Mouse (Mus musculus) hindbrain, embryonic 13.5 days (tissue): ENCODE measurements around the gene Disc1. TPM values are rescaled to one million over a fixed set of nuclear protein-coding genes. Genes with fewer than 3 reads are reported as not detected.

ENCODE experiments used
- ATAC-seq: fragments of 200-750 bp; cut with Nextera tagmentation; 2 replicates; pipeline ENCODE4 v1.8.0; 2017; ENCODE audit warnings: moderate TSS enrichment; ENCODE audit not compliant: low FRiP score
- H3K27ac ChIP-seq: fragments of 300-500 bp; sonication (generic); 2 replicates; pipeline ENCODE4 v1.5.1; 2015; ENCODE audit warnings: inconsistent platforms, mild to moderate bottlenecking, moderate library complexity
- H3K27me3 ChIP-seq: fragments of 300-500 bp; sonication (generic); 2 replicates; pipeline ENCODE4 v1.6.1; 2015; ENCODE audit warnings: mild to moderate bottlenecking, inconsistent platforms
- H3K36me3 ChIP-seq: fragments of 300-500 bp; sonication (generic); 2 replicates; pipeline ENCODE4 v1.6.1; 2015; ENCODE audit warnings: mild to moderate bottlenecking, inconsistent platforms
- H3K4me1 ChIP-seq: fragments of 300-500 bp; sonication (generic); replicated peaks from 2 replicates; pipeline ENCODE4 v1.6.1; 2015; ENCODE audit warnings: inconsistent platforms
- H3K4me2 ChIP-seq: fragments of 300-500 bp; sonication (generic); 2 replicates; pipeline ENCODE4 v1.6.1; 2015; ENCODE audit warnings: inconsistent platforms, mild to moderate bottlenecking, moderate library complexity
- H3K4me3 ChIP-seq: fragments of 300-500 bp; sonication (generic); 2 replicates; pipeline ENCODE4 v1.5.1; 2015; ENCODE audit warnings: mild to moderate bottlenecking, inconsistent platforms
- H3K9ac ChIP-seq: fragments of 300-500 bp; sonication (generic); 2 replicates; pipeline ENCODE4 v1.6.1; 2015; ENCODE audit warnings: mild to moderate bottlenecking, inconsistent platforms
- H3K9me3 ChIP-seq: fragments of 300-500 bp; sonication (generic); 2 replicates; pipeline ENCODE4 v1.6.1; 2016; ENCODE audit warnings: inconsistent platforms
- WGBS: fragments of 180-500 bp; shearing (Covaris S2); methylation state at CpG from one replicate; pipeline ENCODE4 v1.1.7; 2015; 5-methylcytosine and 5-hydroxymethylcytosine counted together
- polyA plus RNA-seq: library from polyadenylated mRNA; unstranded; fragments of >200 nt; fragmentation: Nextera tagmentation; extraction: Ambion mirVana; gene quantifications from 2 replicates; pipeline ENCODE4 v1.2.1, GENCODE M21; 2015

Disc1 gene
- polyA plus RNA-seq, 1 experiment from 2014 or later, result 1.3 TPM

DNA sequence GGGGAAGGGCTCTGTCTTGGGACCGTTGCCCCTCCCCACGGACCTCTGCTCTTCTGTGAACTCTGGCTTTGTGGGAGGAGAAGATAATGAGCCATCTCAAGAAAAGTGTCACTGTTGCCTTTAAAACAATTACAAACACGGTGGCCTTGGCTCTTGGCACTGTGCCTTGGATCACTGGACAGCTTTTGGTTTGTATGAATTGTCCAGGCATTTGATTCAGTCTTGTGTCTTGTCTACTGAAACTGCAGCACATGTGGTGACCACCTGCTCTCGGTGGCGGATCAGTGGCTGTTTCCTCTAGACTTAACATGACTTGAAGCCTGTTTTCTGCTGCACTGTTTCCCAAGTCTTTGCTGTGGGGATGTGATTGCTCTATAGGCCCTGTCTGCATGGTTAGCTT, 44.1 kb downstream of the Disc1 start:
- Histone ChIP-seq H3K4me2 (no peak overlapping the region), H3K4me3 (no peak overlapping the region), H3K27ac (no peak overlapping the region), H3K4me1 (peaks cover 7% of the 10 kb centered on the region; the same call in 1 of the 2 replicates), H3K27me3 (no peaks in the 10 kb centered on the region), H3K9ac (no peak overlapping the region), H3K9me3 (no peaks in the 10 kb centered on the region), H3K36me3 (no peaks in the 10 kb centered on the region)
- 69% methylated on average over 5 of the region's 5 CpGs for WGBS
- ATAC-seq, result no peak

DNA sequence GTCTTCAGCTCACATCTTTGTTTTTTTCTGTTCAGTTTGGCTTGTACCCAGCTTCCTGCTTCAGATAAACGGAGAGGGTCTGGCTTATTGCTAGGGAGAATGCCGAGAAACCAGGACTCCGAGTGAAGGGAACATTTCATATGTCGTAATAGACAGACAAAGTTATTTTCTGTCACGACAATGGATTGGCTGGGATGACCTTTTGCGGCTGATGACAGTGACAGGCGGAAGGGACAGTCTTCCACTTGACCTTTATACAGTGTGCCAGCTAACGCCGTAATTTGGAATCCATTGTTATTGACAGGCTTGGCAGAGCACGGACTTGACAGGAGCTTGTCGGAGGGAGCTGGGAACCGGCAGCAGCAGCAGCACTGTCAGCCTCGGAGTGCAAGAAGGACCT, 48.3 kb downstream of the Disc1 start:
- 63% methylated on average over 13 of the region's 13 CpGs for WGBS
- H3K27me3 ChIP-seq, result no peaks in the 10 kb centered on the region
- H3K4me1 ChIP-seq, result 0 out of 2 replicates have a peak, but pooled peaks cover 7% of the 10 kb centered on the region

DNA sequence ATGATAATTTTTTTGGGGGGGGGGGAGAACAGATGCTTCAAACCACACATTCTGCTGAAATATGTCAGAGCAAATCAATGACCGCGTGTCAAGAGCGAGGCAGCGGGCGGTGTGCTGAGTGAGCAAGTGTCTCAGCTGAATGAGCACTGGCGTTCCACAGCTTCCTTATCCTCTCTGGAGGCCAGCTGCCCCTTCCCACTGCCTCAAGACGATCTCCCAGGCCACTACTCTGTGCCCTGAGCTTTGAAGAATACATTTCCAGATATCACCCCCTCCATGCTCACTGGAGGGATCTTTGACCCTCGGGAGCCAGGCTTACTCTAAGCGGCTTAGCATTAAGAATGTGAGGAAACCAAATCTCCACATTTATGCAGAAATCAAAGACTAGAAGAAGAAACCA, 59.2 kb downstream of the Disc1 start:
- ATAC-seq, result no peak
- Histone ChIP-seq H3K36me3 (no peaks in the 10 kb centered on the region), H3K4me2 (no peak overlapping the region), H3K4me3 (no peak overlapping the region), H3K9me3 (no peaks in the 10 kb centered on the region), H3K9ac (no peak overlapping the region), H3K27me3 (no peaks in the 10 kb centered on the region), H3K27ac (peak overlapping the region; percentile 42; the same call in 1 of the 2 replicates), H3K4me1 (peaks cover 15% of the 10 kb centered on the region)
- WGBS, result 60% methylated on average over 9 of the region's 9 CpGs

More for the DNA sequence above, 48.3 kb downstream of the Disc1 start:
- Histone ChIP-seq H3K9ac (no peak overlapping the region), H3K4me2 (no peak overlapping the region), H3K9me3 (no peaks in the 10 kb centered on the region), H3K27ac (no peak overlapping the region), H3K36me3 (no peaks in the 10 kb centered on the region), H3K4me3 (no peak overlapping the region)
- no peak for ATAC-seq

GRCm38 (mm10) chr8:125113831-125114230, 59.8 kb downstream of the Disc1 start:
- no peaks in the 10 kb centered on the region for H3K27me3 ChIP-seq
- no peak for ATAC-seq
- no peak overlapping the region for H3K4me2 ChIP-seq
- H3K36me3 ChIP-seq, result no peaks in the 10 kb centered on the region
- no peak overlapping the region for H3K9ac ChIP-seq
- 82% methylated on average over 3 of the region's 3 CpGs for WGBS
- no peak overlapping the region for H3K4me3 ChIP-seq
- no peaks in the 10 kb centered on the region for H3K9me3 ChIP-seq
- H3K4me1 ChIP-seq, result peaks cover 15% of the 10 kb centered on the region
- peak overlapping the region; percentile 60 for H3K27ac ChIP-seq

- Histone ChIP-seq H3K4me3 (no peak overlapping the region), H3K9me3 (no peaks in the 10 kb centered on the region), H3K4me2 (no peak overlapping the region), H3K9ac (no peak overlapping the region), H3K27ac (0 out of 2 replicates have a peak overlapping the region, but pooled peaks have one; percentile 42), H3K36me3 (no peaks in the 10 kb centered on the region), H3K27me3 (no peaks in the 10 kb centered on the region), H3K4me1 (peaks cover 15% of the 10 kb centered on the region)
- ATAC-seq, result no peak
- 78% methylated on average over 5 of the region's 5 CpGs for WGBS
Measured at GRCm38 (mm10) chr8:125115321-125115720, 61.3 kb downstream of the Disc1 start.

DNA sequence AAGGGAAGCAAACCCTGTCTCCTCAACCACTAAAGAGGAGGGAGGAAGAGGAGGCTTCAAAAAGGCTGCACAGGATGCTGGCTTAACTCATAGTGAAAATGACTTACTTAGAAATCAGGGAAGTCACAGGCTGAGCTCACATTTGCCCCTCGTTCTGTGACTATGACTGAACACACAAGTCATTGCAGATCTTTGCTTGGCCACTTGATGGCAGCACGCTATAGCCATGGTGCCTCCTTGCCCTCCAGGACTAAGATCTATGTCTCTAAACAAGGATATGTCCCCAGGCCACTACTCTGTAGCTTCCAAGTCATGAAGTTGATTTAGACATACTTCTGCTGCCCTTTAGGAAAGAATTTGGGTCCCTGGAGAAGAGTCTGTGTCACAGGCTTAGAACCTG, 62.6 kb downstream of the Disc1 start:
- peaks cover 18% of the 10 kb centered on the region for H3K4me1 ChIP-seq
- 28% methylated on average over 2 of the region's 2 CpGs for WGBS
- no peak overlapping the region for H3K27ac ChIP-seq
- no peak overlapping the region for H3K4me2 ChIP-seq
- no peak overlapping the region for H3K4me3 ChIP-seq
- H3K27me3 ChIP-seq, result no peaks in the 10 kb centered on the region
- H3K9me3 ChIP-seq, result no peaks in the 10 kb centered on the region
- peak; percentile 32; the same call in 1 of the 2 replicates for ATAC-seq
- H3K36me3 ChIP-seq, result no peaks in the 10 kb centered on the region
- no peak overlapping the region for H3K9ac ChIP-seq

DNA sequence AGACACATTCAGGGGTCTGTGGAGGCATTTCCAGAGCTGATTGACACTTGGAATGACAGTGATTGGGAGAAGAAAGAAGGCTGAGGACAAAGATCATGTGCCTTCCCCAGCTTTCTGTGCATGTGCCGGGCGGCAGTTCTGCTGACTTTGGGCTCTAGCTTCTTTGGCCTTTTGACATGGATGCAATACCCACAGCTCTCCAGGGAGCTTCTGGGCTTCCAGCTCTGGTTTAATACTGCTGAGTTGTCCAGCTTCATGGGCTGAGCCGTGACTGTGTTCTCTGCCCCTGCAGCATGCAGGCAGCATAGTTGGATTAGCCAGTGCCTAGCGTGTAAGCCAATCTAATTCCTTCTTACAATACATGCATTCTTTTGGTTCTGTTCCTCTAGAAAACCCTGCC, 72.5 kb downstream of the Disc1 start:
- no peak for ATAC-seq

GRCm38 (mm10) chr8:125127621-125128020, 73.6 kb downstream of the Disc1 start:
- H3K9ac ChIP-seq, result no peak overlapping the region
- H3K27ac ChIP-seq, result no peak overlapping the region
- 83% methylated on average over 7 of the region's 7 CpGs for WGBS
- ATAC-seq, result no peak
- H3K4me2 ChIP-seq, result no peak overlapping the region
- H3K4me1 ChIP-seq, result no peaks in the 10 kb centered on the region
- H3K36me3 ChIP-seq, result no peaks in the 10 kb centered on the region
- peaks cover 8% of the 10 kb centered on the region; the same call in 1 of the 2 replicates for H3K27me3 ChIP-seq
- H3K9me3 ChIP-seq, result no peaks in the 10 kb centered on the region
- no peak overlapping the region for H3K4me3 ChIP-seq

More for the DNA sequence above, 72.5 kb downstream of the Disc1 start:
- H3K4me3 ChIP-seq, result no peak overlapping the region
- H3K36me3 ChIP-seq, result no peaks in the 10 kb centered on the region
- no peaks in the 10 kb centered on the region for H3K4me1 ChIP-seq
- no peak overlapping the region for H3K9ac ChIP-seq
- H3K27me3 ChIP-seq, result peaks cover 8% of the 10 kb centered on the region; the same call in 1 of the 2 replicates
- WGBS, result 78% methylated on average over 4 of the region's 4 CpGs
- H3K9me3 ChIP-seq, result no peaks in the 10 kb centered on the region
- no peak overlapping the region for H3K27ac ChIP-seq
- H3K4me2 ChIP-seq, result no peak overlapping the region

- 26% methylated on average over 6 of the region's 6 CpGs for WGBS
- Histone ChIP-seq H3K36me3 (no peaks in the 10 kb centered on the region), H3K4me1 (no peaks in the 10 kb centered on the region), H3K27ac (no peak overlapping the region), H3K27me3 (peaks cover 8% of the 10 kb centered on the region; the same call in 1 of the 2 replicates), H3K9me3 (no peaks in the 10 kb centered on the region), H3K9ac (no peak overlapping the region), H3K4me3 (no peak overlapping the region), H3K4me2 (no peak overlapping the region)
- ATAC-seq, result no peak
Measured at GRCm38 (mm10) chr8:125128305-125128704, 74.3 kb downstream of the Disc1 start.

DNA sequence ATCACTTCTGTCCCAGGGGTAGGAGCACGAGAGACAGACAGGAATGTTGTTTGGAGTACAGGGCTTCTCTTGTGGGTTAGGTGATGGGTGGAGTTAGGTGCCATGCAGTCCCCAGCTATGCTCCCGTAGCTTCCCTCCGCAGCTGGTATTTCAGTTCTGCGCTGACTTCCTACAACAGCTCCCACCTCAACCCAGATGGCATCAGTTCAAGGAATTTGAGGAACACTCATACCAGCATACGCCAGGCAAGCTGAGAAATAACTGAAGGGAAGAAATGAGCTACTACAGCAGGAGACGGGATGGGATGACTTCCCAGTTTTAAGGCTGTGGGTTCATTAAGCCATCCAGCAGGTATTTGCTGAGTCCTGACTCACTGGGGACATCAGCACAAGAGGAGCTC, 76.8 kb downstream of the Disc1 start:
- H3K27ac ChIP-seq, result no peak overlapping the region
- no peaks in the 10 kb centered on the region for H3K9me3 ChIP-seq
- H3K4me1 ChIP-seq, result peaks cover 14% of the 10 kb centered on the region
- H3K27me3 ChIP-seq, result peaks cover 8% of the 10 kb centered on the region; the same call in 1 of the 2 replicates
- 88% methylated on average over 6 of the region's 6 CpGs for WGBS
- H3K4me2 ChIP-seq, result no peak overlapping the region
- no peak overlapping the region for H3K9ac ChIP-seq
- no peaks in the 10 kb centered on the region for H3K36me3 ChIP-seq
- ATAC-seq, result no peak
- no peak overlapping the region for H3K4me3 ChIP-seq

GRCm38 (mm10) chr8:125131265-125131664, 77.3 kb downstream of the Disc1 start:
- ATAC-seq, result no peak
- Histone ChIP-seq H3K4me2 (no peak overlapping the region), H3K4me1 (peaks cover 17% of the 10 kb centered on the region), H3K9me3 (no peaks in the 10 kb centered on the region), H3K9ac (no peak overlapping the region), H3K4me3 (no peak overlapping the region), H3K27me3 (peaks cover 8% of the 10 kb centered on the region; the same call in 1 of the 2 replicates), H3K36me3 (no peaks in the 10 kb centered on the region), H3K27ac (no peak overlapping the region)
- WGBS, result 82% methylated on average over 7 of the region's 7 CpGs

- no peak overlapping the region for H3K4me2 ChIP-seq
- 80% methylated on average over 11 of the region's 11 CpGs for WGBS
- H3K9ac ChIP-seq, result no peak overlapping the region
- peaks cover 40% of the 10 kb centered on the region for H3K4me1 ChIP-seq
- H3K9me3 ChIP-seq, result no peaks in the 10 kb centered on the region
- no peak overlapping the region for H3K27ac ChIP-seq
- H3K27me3 ChIP-seq, result 0 out of 2 replicates have a peak, but pooled peaks cover 4% of the 10 kb centered on the region
- ATAC-seq, result no peak
- no peak overlapping the region for H3K4me3 ChIP-seq
- H3K36me3 ChIP-seq, result no peaks in the 10 kb centered on the region
Measured at GRCm38 (mm10) chr8:125133685-125134114, 79.7 kb downstream of the Disc1 start.

DNA sequence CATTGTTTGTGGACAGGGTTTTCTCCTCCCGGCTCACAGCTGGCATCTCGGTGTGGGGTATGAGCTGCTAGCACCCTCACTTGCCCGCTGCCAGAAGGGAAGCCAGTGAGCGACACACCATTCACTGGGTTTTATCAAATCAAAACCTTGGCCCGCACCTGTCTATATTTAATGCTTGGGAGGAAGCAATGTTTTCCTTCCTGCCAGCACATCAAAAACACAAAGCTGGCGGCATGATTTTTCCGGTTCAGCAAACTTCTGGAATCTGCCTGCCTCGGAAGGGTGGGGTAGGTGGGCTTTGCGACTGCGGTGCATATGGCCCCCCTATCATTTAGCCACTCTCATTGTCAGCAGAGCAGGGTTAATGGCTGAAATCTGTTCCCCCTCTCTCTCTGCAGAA, 80.9 kb downstream of the Disc1 start:
- peak overlapping the region; percentile 19; the same call in 1 of the 2 replicates for H3K9ac ChIP-seq
- peak overlapping the region; percentile 17; the same call in 1 of the 2 replicates for H3K4me2 ChIP-seq
- peak overlapping the region; percentile 68 for H3K27ac ChIP-seq
- ATAC-seq, result no peak
- 28% methylated on average over 10 of the region's 10 CpGs for WGBS
- no peaks in the 10 kb centered on the region for H3K36me3 ChIP-seq
- H3K4me3 ChIP-seq, result no peak overlapping the region
- peaks cover 51% of the 10 kb centered on the region for H3K4me1 ChIP-seq
- H3K9me3 ChIP-seq, result no peaks in the 10 kb centered on the region
- H3K27me3 ChIP-seq, result 0 out of 2 replicates have a peak, but pooled peaks cover 4% of the 10 kb centered on the region
